Mouse (Mus musculus): ENCODE data around the gene Clgn.

Gene Clgn

GRCm38 (mm10) chr8:83389316-83390005 lies at the start of gene Clgn:
Gene Clgn, plus strand, starts transcription at chr8:83389867.
- DNase-seq (ENCODE audit: low spot score in 2 of 2): peak in 1 of 2 experiments; percentile 8

GRCm38 (mm10) chr8:83342076-83342475 lies 47.6 kb upstream of the Clgn start:
- DNase-seq (ENCODE audit: low spot score in 2 of 2): no peak

- no peak for DNase-seq (ENCODE audit: low spot score in 2 of 2)
Measured at GRCm38 (mm10) chr8:83342693-83343092, 47.0 kb upstream of the Clgn start.

GRCm38 (mm10) chr8:83348263-83348662 lies 41.4 kb upstream of the Clgn start, which contains the start of gene Mgat4d:
Gene Mgat4d, plus strand, starts transcription at chr8:83348471.
- DNase-seq (ENCODE audit: low spot score in 2 of 2): no peak

- DNase-seq (ENCODE audit: low spot score in 2 of 2): no peak
Measured at GRCm38 (mm10) chr8:83351315-83351714, 38.4 kb upstream of the Clgn start.

- DNase-seq (ENCODE audit: low spot score in 2 of 2): no peak
Measured at GRCm38 (mm10) chr8:83363156-83363769, 26.4 kb upstream of the Clgn start.

GRCm38 (mm10) chr8:83377231-83377630 lies 12.4 kb upstream of the Clgn start:
- DNase-seq (ENCODE audit: low spot score in 2 of 2): no peak

GRCm38 (mm10) chr8:83380141-83380540 lies 9.5 kb upstream of the Clgn start:
- no peak for DNase-seq (ENCODE audit: low spot score in 2 of 2)

- no peak for DNase-seq (ENCODE audit: low spot score in 2 of 2)
Measured at GRCm38 (mm10) chr8:83381016-83381415, 8.7 kb upstream of the Clgn start.

GRCm38 (mm10) chr8:83382850-83383249 lies 6.8 kb upstream of the Clgn start:
- no peak for DNase-seq (ENCODE audit: low spot score in 2 of 2)

GRCm38 (mm10) chr8:83390006-83390701 lies 487 bp downstream of the Clgn start:
- no peak for DNase-seq (ENCODE audit: low spot score in 2 of 2)

- no peak for DNase-seq (ENCODE audit: low spot score in 2 of 2)
Measured at GRCm38 (mm10) chr8:83392521-83392920, 2.9 kb downstream of the Clgn start.

- DNase-seq (ENCODE audit: low spot score in 2 of 2): no peak
Measured at GRCm38 (mm10) chr8:83394325-83394724, 4.7 kb downstream of the Clgn start.

GRCm38 (mm10) chr8:83396680-83397079 lies 7.0 kb downstream of the Clgn start:
- DNase-seq (ENCODE audit: low spot score in 2 of 2): no peak

- no peak for DNase-seq (ENCODE audit: low spot score in 2 of 2)
Measured at GRCm38 (mm10) chr8:83397726-83398125, 8.1 kb downstream of the Clgn start.

GRCm38 (mm10) chr8:83405548-83405947 lies 15.9 kb downstream of the Clgn start:
- DNase-seq (ENCODE audit: low spot score in 2 of 2): no peak

GRCm38 (mm10) chr8:83406836-83407235 lies 17.2 kb downstream of the Clgn start:
- DNase-seq (ENCODE audit: low spot score in 2 of 2): no peak

- no peak for DNase-seq (ENCODE audit: low spot score in 2 of 2)
Measured at GRCm38 (mm10) chr8:83408496-83408895, 18.8 kb downstream of the Clgn start.

- no peak for DNase-seq (ENCODE audit: low spot score in 2 of 2)
Measured at GRCm38 (mm10) chr8:83416878-83417277, 27.2 kb downstream of the Clgn start.

- no peak for DNase-seq (ENCODE audit: low spot score in 2 of 2)
Measured at GRCm38 (mm10) chr8:83417970-83418369, 28.3 kb downstream of the Clgn start.

- DNase-seq (ENCODE audit: low spot score in 2 of 2): no peak
Measured at GRCm38 (mm10) chr8:83418805-83419516, 29.3 kb downstream of the Clgn start.

GRCm38 (mm10) chr8:83421354-83421753 lies 31.7 kb downstream of the Clgn start:
- no peak for DNase-seq (ENCODE audit: low spot score in 2 of 2)
